Mouse (Mus musculus) B cell, adult 62 days (primary cell): ENCODE measurements around the gene P4htm. TPM values are rescaled to one million over a fixed set of nuclear protein-coding genes. Genes with fewer than 3 reads are reported as not detected.

Experiments
- total RNA-seq: library from RNA; stranded (reverse); gene quantifications from 4 replicates; pipeline ENCODE4 v1.2.4, GENCODE M21; 2023

P4htm gene
- 4.0 to 6.6 TPM (median 5.5 TPM) in 4 replicates for total RNA-seq

GRCm38 (mm10) chr9:108596998-108597764 is at the start of gene P4htm:
Gene P4htm, minus strand, starts transcription at chr9:108597667.

GRCm38 (mm10) chr9:108578545-108579343 is 18.7 kb downstream of the P4htm start, which contains the start of gene Wdr6:
Gene Wdr6, minus strand, starts transcription at chr9:108578739.

GRCm38 (mm10) chr9:108569381-108570206 is 27.9 kb downstream of the P4htm start, which contains the start of gene Dalrd3:
Gene Dalrd3, plus strand, starts transcription at chr9:108569886.

GRCm38 (mm10) chr9:108566815-108567776 is 30.4 kb downstream of the P4htm start, which contains the start of gene Ndufaf3:
Gene Ndufaf3, minus strand, starts transcription at chr9:108567434.

GRCm38 (mm10) chr9:108560227-108560841 is 37.1 kb downstream of the P4htm start, which contains the start of gene Impdh2:
Gene Impdh2, plus strand, starts transcription at chr9:108560286.

Other genes starting within 250 kb of the P4htm start
- 176 to 184 TPM (median 183 TPM) in 4 replicates for gene Usp4, start 249.8 kb downstream of the P4htm start, total RNA-seq
- 4.1 to 6.6 TPM (median 5.6 TPM) in 4 replicates for gene 1700102P08Rik, start 204.9 kb downstream of the P4htm start, total RNA-seq
- not detected in 4 replicates for gene Ccdc36, start 169.2 kb downstream of the P4htm start, total RNA-seq
- not detected in 4 replicates for gene BC048562, start 161.2 kb downstream of the P4htm start, total RNA-seq
- 21.9 to 31.4 TPM (median 28.3 TPM) in 4 replicates for gene Ccdc71, start 137.1 kb downstream of the P4htm start, total RNA-seq
- gene Klhdc8b, start 136.1 kb downstream of the P4htm start, total RNA-seq: 2.1 to 5.2 TPM (median 3.3 TPM) in 4 replicates
- gene Lamb2, start 117.9 kb downstream of the P4htm start, total RNA-seq: 0.13 to 0.83 TPM (median 0.24 TPM) in 3 of 4 replicates, not detected in the other
- gene Usp19, start 107.1 kb downstream of the P4htm start, total RNA-seq: 287 to 325 TPM (median 308 TPM) in 4 replicates
- 173 to 207 TPM (median 195 TPM) in 4 replicates for gene Qars, start 90.0 kb downstream of the P4htm start, total RNA-seq
- 219 to 250 TPM (median 225 TPM) in 4 replicates for gene Qrich1, start 80.9 kb downstream of the P4htm start, total RNA-seq
- gene Impdh2, start 37.4 kb downstream of the P4htm start, total RNA-seq: 174 to 207 TPM (median 193 TPM) in 4 replicates
- gene Ndufaf3, start 30.2 kb downstream of the P4htm start, total RNA-seq: 24.6 to 30.8 TPM (median 25.4 TPM) in 4 replicates
- 79.6 to 104 TPM (median 84.6 TPM) in 4 replicates for gene Dalrd3, start 27.8 kb downstream of the P4htm start, total RNA-seq
- 40.1 to 42.8 TPM (median 42.0 TPM) in 4 replicates for gene Wdr6, start 18.9 kb downstream of the P4htm start, total RNA-seq
- 165 to 172 TPM (median 168 TPM) in 4 replicates for gene Arih2, start 51.7 kb upstream of the P4htm start, total RNA-seq
- 15.5 to 20.3 TPM (median 17.4 TPM) in 4 replicates for gene Slc25a20, start 64.4 kb upstream of the P4htm start, total RNA-seq
- 5.8 to 11.4 TPM (median 8.9 TPM) in 4 replicates for gene Prkar2a, start 91.6 kb upstream of the P4htm start, total RNA-seq
- gene Ip6k2, start 186.1 kb upstream of the P4htm start, total RNA-seq: 60.1 to 74.0 TPM (median 66.7 TPM) in 4 replicates
- 13.4 to 16.4 TPM (median 15.0 TPM) in 4 replicates for gene Nckipsd, start 210.7 kb upstream of the P4htm start, total RNA-seq
- 0.06 to 0.69 TPM (median 0.46 TPM) in 3 of 4 replicates, not detected in the other for gene Celsr3, start 228.7 kb upstream of the P4htm start, total RNA-seq